ENCODE assay signal across 27 mouse cellular contexts in genomic region chr2:10074470-10074869, GRCm38 (mm10). TPM values are rescaled to one million over a fixed set of nuclear protein-coding genes. Genes with fewer than 3 reads are reported as not detected.
DNase-seq lines count a peak whose midpoint lies in the region; ATAC-seq lines count a peak whose summit lies in the region.
"Had no signal": no experiment of that assay in that cellular context is flagged by ENCODE, and none has a peak within 500 bp of the region (broad histone marks: within the 10 kb centered on the region; RNA-seq: fewer than 3 reads in every experiment).

No protein-coding gene starts in this region.

- no peak for DNase-seq in heart, postnatal 4 days
- DNase-seq in liver, result no peak
- DNase-seq in cerebellum, postnatal 10 days, result no peak
- DNase-seq in thymus, postnatal 25 days, result no peak
- DNase-seq: adrenal gland, adult 2 months; cerebellum, adult 18-20 months; kidney, adult 11 months; lung, adult 18-20 months; lung, postnatal 10 days; right cerebral cortex, postnatal 14 days; spleen, adult 18-20 months; thymus, postnatal 36 days had no signal

- 64% methylated on average over 7 of the region's 7 CpGs for WGBS in heart, embryonic 14.5 days
- 65% methylated on average over 7 of the region's 7 CpGs for WGBS in liver, embryonic 12.5 days (ENCODE audit: insufficient replicate concordance)
- WGBS in intestine, embryonic 15.5 days, result 53% methylated on average over 7 of the region's 7 CpGs
- WGBS in stomach, embryonic 16.5 days, result 74% methylated on average over 7 of the region's 7 CpGs

- peaks cover 26% of the 10 kb centered on the region for H3K36me3 ChIP-seq in heart, embryonic 14.5 days (ENCODE audit: control insufficient read depth, insufficient read depth, low read length)
- H3K36me3 ChIP-seq in liver, embryonic 12.5 days, result peaks cover 64% of the 10 kb centered on the region
- no peaks in the 10 kb centered on the region for H3K36me3 ChIP-seq in intestine, embryonic 15.5 days
- 0 out of 2 replicates have a peak, but pooled peaks cover 3% of the 10 kb centered on the region for H3K36me3 ChIP-seq in stomach, embryonic 16.5 days (ENCODE audit: control insufficient read depth, insufficient read depth, low read length)

- peaks cover 15 to 59% of the 10 kb centered on the region in 2 experiments for H3K4me1 ChIP-seq in heart, embryonic 14.5 days (ENCODE audit: control insufficient read depth in 2 of 2, insufficient read depth in 2 of 2, low read length in 2 of 2)
- H3K4me1 ChIP-seq in liver, embryonic 12.5 days, result peaks cover 71% of the 10 kb centered on the region
- peaks cover 38% of the 10 kb centered on the region for H3K4me1 ChIP-seq in intestine, embryonic 15.5 days (replicated peaks)
- H3K4me1 ChIP-seq in stomach, embryonic 16.5 days (ENCODE audit: control insufficient read depth, insufficient read depth, low read length), result peaks cover 30% of the 10 kb centered on the region

- H3K9ac ChIP-seq in heart, embryonic 14.5 days (ENCODE audit: low read length), result no peak overlapping the region
- H3K9ac ChIP-seq in liver, embryonic 12.5 days, result no peak overlapping the region
- H3K9ac ChIP-seq in intestine, embryonic 15.5 days, result no peak overlapping the region
- no peak overlapping the region for H3K9ac ChIP-seq in stomach, embryonic 16.5 days (ENCODE audit: low read length)
- H3K9ac ChIP-seq: embryonic facial prominence, embryonic 12.5 days; heart, embryonic 12.5 days; midbrain, embryonic 12.5 days had no signal

- H3K27me3 ChIP-seq in heart, embryonic 14.5 days (ENCODE audit: control insufficient read depth, insufficient read depth, low read length), result no peaks in the 10 kb centered on the region
- H3K27me3 ChIP-seq in liver, embryonic 12.5 days (replicated peaks), result no peaks in the 10 kb centered on the region
- H3K27me3 ChIP-seq in intestine, embryonic 15.5 days (replicated peaks), result no peaks in the 10 kb centered on the region
- H3K27me3 ChIP-seq in stomach, embryonic 16.5 days (ENCODE audit: control insufficient read depth, insufficient read depth, low read length), result no peaks in the 10 kb centered on the region
- H3K27me3 ChIP-seq: embryonic facial prominence, embryonic 12.5 days; heart, embryonic 12.5 days; midbrain, embryonic 12.5 days; Patski had no signal

- no peak overlapping the region for H3K4me2 ChIP-seq in heart, embryonic 14.5 days (ENCODE audit: low read length)
- H3K4me2 ChIP-seq in liver, embryonic 12.5 days, result no peak overlapping the region
- H3K4me2 ChIP-seq in intestine, embryonic 15.5 days (replicated peaks), result peak overlapping the region; percentile 35; the same call in 1 of the 2 replicates
- no peak overlapping the region for H3K4me2 ChIP-seq in stomach, embryonic 16.5 days (ENCODE audit: low read depth, low read length)
- H3K4me2 ChIP-seq: embryonic facial prominence, embryonic 12.5 days; midbrain, embryonic 12.5 days had no signal

- no peak overlapping the region for H3K27ac ChIP-seq in heart, embryonic 14.5 days (replicated peaks in 1 of 2; ENCODE audit: control insufficient read depth in 1 of 2, insufficient read depth in 1 of 2, low read depth in 2 of 2, low read length in 2 of 2)
- H3K27ac ChIP-seq in liver, embryonic 12.5 days, result no peak overlapping the region
- H3K27ac ChIP-seq in intestine, embryonic 15.5 days, result no peak overlapping the region
- no peak overlapping the region for H3K27ac ChIP-seq in stomach, embryonic 16.5 days (ENCODE audit: low read length)
- H3K27ac ChIP-seq: embryonic facial prominence, embryonic 12.5 days; kidney, postnatal 0 days; left cerebral cortex, adult 2 months; midbrain, embryonic 12.5 days had no signal

- 0 out of 2 replicates have a peak, but pooled peaks have one; percentile 14 for ATAC-seq in heart, embryonic 14.5 days (ENCODE audit: insufficient number of reproducible peaks, insufficient read depth, low FRiP score, low read depth)
- peak; percentile 35; the same call in 1 of the 2 replicates for ATAC-seq in liver, embryonic 12.5 days
- ATAC-seq in intestine, embryonic 15.5 days, result peak; percentile 61
- ATAC-seq in stomach, embryonic 16.5 days (ENCODE audit: insufficient read depth, low FRiP score), result peak; percentile 32; the same call in 1 of the 2 replicates
- ATAC-seq: Patski had no signal

- H3K9me3 ChIP-seq in heart, embryonic 14.5 days (ENCODE audit: control insufficient read depth, low read length), result no peaks in the 10 kb centered on the region
- H3K9me3 ChIP-seq in liver, embryonic 12.5 days (replicated peaks), result no peaks in the 10 kb centered on the region
- no peaks in the 10 kb centered on the region for H3K9me3 ChIP-seq in intestine, embryonic 15.5 days
- H3K9me3 ChIP-seq in stomach, embryonic 16.5 days (replicated peaks; ENCODE audit: control insufficient read depth, low read length), result no peaks in the 10 kb centered on the region
- H3K9me3 ChIP-seq: embryonic facial prominence, embryonic 12.5 days; G1E; heart, embryonic 12.5 days; midbrain, embryonic 12.5 days had no signal

- no peak overlapping the region for H3K4me3 ChIP-seq in heart, embryonic 14.5 days (ENCODE audit: control insufficient read depth in 1 of 2, insufficient read depth in 1 of 2, low read depth in 1 of 2, low read length in 2 of 2)
- no peak overlapping the region for H3K4me3 ChIP-seq in liver, embryonic 12.5 days
- no peak overlapping the region for H3K4me3 ChIP-seq in intestine, embryonic 15.5 days (replicated peaks)
- H3K4me3 ChIP-seq in stomach, embryonic 16.5 days (replicated peaks; ENCODE audit: low read length), result no peak overlapping the region
- H3K4me3 ChIP-seq: embryonic facial prominence, embryonic 12.5 days; heart, embryonic 12.5 days; left cerebral cortex, adult 2 months; midbrain, embryonic 12.5 days had no signal

RNA-seq across cellular contexts. Expression of gene Atp5c1, which starts 5.8 kb away (rescaled TPM):
- 1,497 and 1,517 TPM in 2 replicates for polyA plus RNA-seq in heart, embryonic 14.5 days (2014; fragmentation: Nextera tagmentation; extraction: Ambion mirVana)
- total RNA-seq in heart, postnatal 4 days (2021), result 1,000 to 10,000 TPM; 1,094 to 1,159 TPM
- 409 and 425 TPM in 2 replicates for polyA plus RNA-seq in liver, embryonic 12.5 days (2016; fragmentation: Nextera tagmentation; extraction: Ambion mirVana)
- 836 and 873 TPM in 2 replicates for polyA plus RNA-seq in intestine, embryonic 15.5 days (2015; fragmentation: Nextera tagmentation; extraction: Ambion mirVana)
- 595 and 642 TPM in 2 replicates for polyA plus RNA-seq in stomach, embryonic 16.5 days (2015; fragmentation: Nextera tagmentation; extraction: Ambion mirVana)

RNA-seq across cellular contexts. Expression of gene Kin, which starts 5.9 kb away (rescaled TPM):
- 17.8 and 18.5 TPM in 2 replicates for polyA plus RNA-seq in heart, embryonic 14.5 days (2014; fragmentation: Nextera tagmentation; extraction: Ambion mirVana)
- 10 to 100 TPM in 1 of 2 experiments, 1 to 10 TPM in 1; 9.9 to 12.7 TPM for total RNA-seq in heart, postnatal 4 days (2021)
- polyA plus RNA-seq in liver, embryonic 12.5 days (2016; fragmentation: Nextera tagmentation; extraction: Ambion mirVana), result 23.5 and 24.2 TPM in 2 replicates
- 22.4 and 26.4 TPM in 2 replicates for polyA plus RNA-seq in intestine, embryonic 15.5 days (2015; fragmentation: Nextera tagmentation; extraction: Ambion mirVana)
- 25.6 and 27.9 TPM in 2 replicates for polyA plus RNA-seq in stomach, embryonic 16.5 days (2015; fragmentation: Nextera tagmentation; extraction: Ambion mirVana)

RNA-seq across cellular contexts. Expression of gene Taf3, which starts 26.1 kb away (rescaled TPM):
- polyA plus RNA-seq in heart, embryonic 14.5 days (2014; fragmentation: Nextera tagmentation; extraction: Ambion mirVana), result 8.2 and 9.4 TPM in 2 replicates
- 1 to 10 TPM; 8.4 to 8.6 TPM for total RNA-seq in heart, postnatal 4 days (2021)
- 10.0 and 10.4 TPM in 2 replicates for polyA plus RNA-seq in liver, embryonic 12.5 days (2016; fragmentation: Nextera tagmentation; extraction: Ambion mirVana)
- 11.1 and 11.3 TPM in 2 replicates for polyA plus RNA-seq in intestine, embryonic 15.5 days (2015; fragmentation: Nextera tagmentation; extraction: Ambion mirVana)
- 9.8 and 10.2 TPM in 2 replicates for polyA plus RNA-seq in stomach, embryonic 16.5 days (2015; fragmentation: Nextera tagmentation; extraction: Ambion mirVana)

RNA-seq across cellular contexts. Expression of gene Itih2, which starts 56.7 kb away (rescaled TPM):
- 0.20 and 0.28 TPM in 2 replicates for polyA plus RNA-seq in heart, embryonic 14.5 days (2014; fragmentation: Nextera tagmentation; extraction: Ambion mirVana)
- under 1 TPM; 0.52 to 0.57 TPM for total RNA-seq in heart, postnatal 4 days (2021)
- 230 and 235 TPM in 2 replicates for polyA plus RNA-seq in liver, embryonic 12.5 days (2016; fragmentation: Nextera tagmentation; extraction: Ambion mirVana)
- polyA plus RNA-seq in intestine, embryonic 15.5 days (2015; fragmentation: Nextera tagmentation; extraction: Ambion mirVana), result 4.4 and 5.8 TPM in 2 replicates
- polyA plus RNA-seq in stomach, embryonic 16.5 days (2015; fragmentation: Nextera tagmentation; extraction: Ambion mirVana), result 19.6 and 20.3 TPM in 2 replicates
- total RNA-seq: hematopoietic stem cell, adult 5-6 weeks; megakaryocyte progenitor cell, adult 5-6 weeks; monocyte, adult 5-6 weeks; neutrophil, adult 5-6 weeks had no signal
- polyA plus RNA-seq: G1E had no signal
